Mouse (Mus musculus): ENCODE data around the gene Inafm2.

Inafm2 gene

DNA sequence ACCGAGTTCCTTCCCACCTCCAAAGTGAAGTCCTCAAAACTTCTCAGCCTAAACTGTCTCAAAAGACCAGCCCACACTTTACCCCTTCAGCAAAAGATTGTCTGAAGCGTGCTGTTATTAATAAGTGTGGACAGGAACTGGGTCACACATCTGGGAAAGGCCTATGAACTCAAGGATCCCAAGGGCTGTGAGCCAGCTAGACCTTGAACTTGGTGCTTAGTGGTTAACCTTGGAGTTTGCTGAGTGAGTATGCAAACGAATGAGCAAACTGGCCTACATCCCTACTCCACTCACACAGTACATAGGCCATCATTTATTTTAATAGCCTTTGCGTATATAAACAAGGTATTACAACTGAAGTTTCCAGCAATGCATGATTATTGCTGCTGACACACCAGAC is 20.0 kb upstream of the Inafm2 start:
- DNase-seq (ENCODE audit: low spot score in 2 of 2) = no peak

DNA sequence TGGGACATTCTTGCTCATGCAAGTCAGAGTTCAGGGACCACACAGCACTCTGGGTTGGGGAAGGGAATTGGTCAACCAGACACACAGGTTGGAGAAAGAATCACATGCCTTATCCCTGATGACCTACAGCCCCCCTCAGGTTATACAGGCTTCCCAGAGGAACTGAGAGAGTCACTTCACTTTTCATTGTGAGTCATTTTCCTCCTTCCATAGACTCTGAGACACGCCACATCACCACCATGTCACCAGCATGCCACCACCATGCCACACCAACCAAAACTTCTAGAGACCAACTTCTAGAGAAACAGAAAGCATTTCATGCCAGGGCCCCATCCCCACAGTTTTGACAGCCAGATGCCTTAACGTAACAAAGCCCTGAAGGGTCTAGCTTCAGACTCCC is 18.7 kb upstream of the Inafm2 start:
- peak in 1 of 2 experiments; percentile 1 for DNase-seq (ENCODE audit: low spot score in 2 of 2)

DNA sequence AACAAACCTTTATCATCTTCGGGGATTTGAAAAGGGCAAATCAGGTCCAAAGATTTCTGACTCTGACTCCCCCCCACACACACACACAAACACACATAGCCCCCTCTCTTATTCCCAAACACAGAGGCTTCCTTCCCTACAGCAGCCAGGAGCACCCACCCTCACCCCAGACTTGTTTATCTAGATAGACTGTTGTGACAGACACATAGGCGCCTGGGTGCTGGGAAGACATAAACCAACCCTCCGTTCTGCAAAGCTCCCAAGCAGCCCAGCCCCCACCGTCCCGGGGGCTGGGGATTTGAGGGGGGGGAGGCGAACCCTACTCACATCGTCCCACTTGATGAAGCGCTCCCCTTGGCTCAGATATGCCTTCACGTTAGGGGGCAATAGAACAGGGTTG is 17.6 kb upstream of the Inafm2 start:
- no peak for DNase-seq (ENCODE audit: low spot score in 2 of 2)

DNA sequence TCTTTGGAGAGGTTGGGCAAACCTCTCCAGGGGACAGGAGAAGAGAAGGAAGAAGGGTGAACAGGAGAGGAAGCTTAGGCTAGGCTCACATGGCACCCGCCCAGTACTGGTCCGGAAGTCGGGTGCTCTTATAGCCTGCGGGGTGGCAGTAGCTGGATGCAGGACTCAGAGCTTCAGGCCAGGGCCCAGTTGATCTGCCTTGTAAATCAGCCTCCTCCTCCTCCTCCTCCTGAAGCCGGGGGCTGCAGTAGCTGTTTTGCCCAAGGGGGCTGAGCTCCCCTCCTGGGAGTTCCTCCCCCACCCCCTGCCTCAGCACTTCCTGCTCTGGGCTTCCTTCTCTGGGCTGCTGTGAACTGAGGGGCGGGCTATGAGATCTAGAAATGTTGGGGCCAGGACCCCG is 17.2 kb upstream of the Inafm2 start, which contains the start of gene Plcb2:
Plcb2 (minus strand) TSS at position 102 of the 400 bp plus-strand sequence.
- peak in 1 of 2 experiments; percentile 3 for DNase-seq (ENCODE audit: low spot score in 2 of 2)

DNA sequence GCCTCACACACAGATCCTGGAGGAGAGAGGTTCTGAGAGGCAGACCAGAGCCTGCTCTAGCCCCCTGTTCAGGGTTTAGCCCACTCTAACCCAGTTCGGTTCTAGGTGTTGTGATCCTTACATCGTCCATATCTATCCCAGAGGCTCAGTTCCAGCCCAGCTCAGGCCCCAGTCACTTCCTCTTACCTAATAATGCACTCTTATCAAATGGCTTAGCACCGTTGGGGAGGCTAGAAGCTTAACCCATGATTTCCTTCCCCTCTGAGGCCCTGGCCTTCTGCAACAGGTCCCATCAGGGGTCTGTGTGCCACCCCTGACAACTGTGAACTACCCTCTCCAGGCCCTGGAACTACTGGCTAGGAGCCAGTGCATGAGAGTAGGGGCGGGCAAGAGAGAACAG is 16.4 kb upstream of the Inafm2 start:
- peak in 1 of 2 experiments; percentile 4 for DNase-seq (ENCODE audit: low spot score in 2 of 2)

DNA sequence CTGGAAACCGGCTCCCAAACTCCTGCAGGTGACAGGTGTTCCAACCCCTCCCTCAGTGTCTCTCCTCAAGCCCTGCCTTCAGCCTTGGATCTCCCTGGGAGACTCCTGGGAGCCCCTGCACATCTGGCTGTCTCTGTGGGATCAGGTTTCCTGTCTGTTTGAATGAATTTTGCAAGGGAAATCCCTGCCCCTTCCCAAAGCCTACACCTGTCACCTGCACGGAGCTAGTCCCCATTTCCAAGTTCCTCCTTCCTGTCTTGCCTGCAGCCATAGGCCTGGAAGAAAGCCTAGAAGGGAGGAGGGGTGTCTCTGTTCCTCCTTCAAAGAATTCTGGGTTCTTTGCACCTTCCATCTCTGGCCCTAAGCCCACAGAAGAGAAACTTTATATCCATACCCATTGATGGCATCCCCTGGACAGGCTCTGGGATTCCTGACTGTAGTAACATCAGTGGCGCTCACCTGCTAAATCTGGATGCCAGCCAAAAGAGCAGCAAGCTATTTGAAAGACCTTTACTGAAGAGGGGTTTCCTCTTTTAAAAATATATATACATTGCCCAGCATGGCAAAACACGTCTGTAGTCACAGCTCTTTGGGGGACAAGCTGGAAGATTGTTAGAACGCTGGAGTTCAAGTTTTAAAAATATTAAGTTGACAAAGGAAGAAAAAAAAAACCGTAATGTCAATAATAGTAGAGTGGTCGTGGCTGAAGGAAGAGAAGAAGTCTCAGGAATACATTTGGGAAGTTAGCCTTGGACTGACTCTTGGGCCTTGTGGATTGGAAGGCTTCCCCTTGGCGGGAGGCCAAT is 15.5 kb upstream of the Inafm2 start:
- DNase-seq (ENCODE audit: low spot score in 2 of 2) = peak in 1 of 2 experiments; percentile 3

DNA sequence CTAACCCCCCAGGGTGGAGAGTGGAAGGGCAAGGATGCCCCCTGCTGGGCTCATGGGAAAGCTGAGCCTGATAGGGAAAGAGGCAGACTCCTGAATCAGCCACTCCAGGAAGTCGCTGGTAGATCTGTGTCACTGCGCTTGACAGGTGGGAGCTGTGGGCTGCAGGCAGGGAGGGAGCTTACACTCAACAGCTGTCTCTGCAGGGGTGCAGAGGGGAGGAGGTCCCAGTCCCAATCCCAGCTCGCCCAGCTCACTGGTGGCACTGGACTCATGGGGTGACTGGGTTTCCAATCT is 15.0 kb upstream of the Inafm2 start:
- peak; percentile 58 to 72 for DNase-seq (ENCODE audit: low spot score in 2 of 2)

DNA sequence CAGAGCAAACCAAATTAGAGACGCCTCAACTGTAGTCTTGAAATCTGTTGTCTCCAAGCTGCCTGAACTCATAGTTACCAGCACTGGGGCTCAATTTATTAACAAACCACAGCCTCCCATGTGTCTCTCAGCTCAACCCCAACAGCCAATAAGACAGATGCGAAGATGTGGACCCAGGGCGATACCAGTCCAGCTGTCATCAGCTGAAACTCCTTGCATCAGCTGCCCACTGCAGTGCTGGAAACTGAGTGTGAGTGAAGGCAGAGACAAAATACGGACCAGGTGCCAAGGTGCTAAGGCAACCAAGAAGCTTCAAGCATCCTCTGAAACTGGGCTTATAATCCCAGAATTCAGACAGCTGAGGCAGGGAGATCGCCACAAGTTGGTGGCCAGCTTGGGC is 13.6 kb upstream of the Inafm2 start:
- no peak for DNase-seq (ENCODE audit: low spot score in 2 of 2)

DNA sequence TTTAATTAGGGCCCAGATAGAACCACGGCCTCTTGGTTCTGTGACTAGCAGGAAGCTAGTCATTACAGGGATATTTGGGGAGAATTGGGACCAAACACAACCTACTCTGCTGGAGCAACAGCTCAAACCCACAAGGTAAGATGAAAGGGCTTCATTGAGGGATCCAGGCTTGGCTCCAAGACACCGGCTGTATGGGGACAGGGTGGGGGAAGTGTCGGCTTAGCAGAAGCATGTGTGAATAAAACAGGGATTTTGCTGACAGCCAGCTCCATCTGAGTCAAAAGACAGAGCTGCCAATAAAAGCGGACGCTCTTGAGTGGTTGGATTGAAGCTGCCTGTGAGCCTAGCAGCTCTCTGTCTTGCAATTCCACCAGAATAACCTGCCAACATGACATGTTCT is 12.2 kb upstream of the Inafm2 start:
- DNase-seq (ENCODE audit: low spot score in 2 of 2) = no peak

DNA sequence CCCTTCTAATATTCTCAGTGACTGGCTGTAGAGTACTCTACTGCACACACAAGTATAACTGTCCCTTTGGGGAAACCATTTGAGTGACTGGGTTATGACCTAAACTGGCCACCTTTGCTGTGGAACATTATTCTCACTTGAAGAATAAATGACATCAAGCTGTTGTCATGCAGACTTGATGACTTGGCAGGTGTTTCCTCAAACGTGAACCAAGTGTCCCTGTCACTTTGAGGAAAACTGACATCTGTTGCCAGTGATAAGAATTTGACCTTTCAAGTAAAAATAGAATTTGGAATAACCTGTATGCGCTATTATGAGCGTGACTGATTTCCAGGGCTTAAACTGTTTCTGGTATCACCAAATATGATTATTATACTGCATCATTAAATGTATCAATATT is 5.2 kb upstream of the Inafm2 start:
- DNase-seq (ENCODE audit: low spot score in 2 of 2) = no peak

DNA sequence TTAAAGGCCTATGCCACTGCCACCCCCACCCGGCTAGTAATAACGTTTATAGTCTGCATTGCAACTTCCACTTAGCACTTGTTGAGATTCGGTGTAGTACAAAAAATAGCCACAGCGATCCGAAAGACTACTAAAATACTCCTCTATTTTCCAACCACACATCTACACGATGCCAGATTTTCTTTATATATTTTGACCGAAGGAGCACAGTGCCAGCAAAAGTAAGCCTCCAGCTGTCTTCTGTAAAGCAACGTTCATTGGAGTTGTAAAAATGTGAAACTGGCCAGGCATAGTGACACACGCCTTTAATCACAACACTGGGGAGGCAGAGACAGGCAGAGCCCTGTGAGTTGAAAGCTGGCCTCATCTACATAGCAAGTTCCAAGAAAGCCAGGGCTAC is 4.4 kb upstream of the Inafm2 start:
- DNase-seq (ENCODE audit: low spot score in 2 of 2) = no peak

DNA sequence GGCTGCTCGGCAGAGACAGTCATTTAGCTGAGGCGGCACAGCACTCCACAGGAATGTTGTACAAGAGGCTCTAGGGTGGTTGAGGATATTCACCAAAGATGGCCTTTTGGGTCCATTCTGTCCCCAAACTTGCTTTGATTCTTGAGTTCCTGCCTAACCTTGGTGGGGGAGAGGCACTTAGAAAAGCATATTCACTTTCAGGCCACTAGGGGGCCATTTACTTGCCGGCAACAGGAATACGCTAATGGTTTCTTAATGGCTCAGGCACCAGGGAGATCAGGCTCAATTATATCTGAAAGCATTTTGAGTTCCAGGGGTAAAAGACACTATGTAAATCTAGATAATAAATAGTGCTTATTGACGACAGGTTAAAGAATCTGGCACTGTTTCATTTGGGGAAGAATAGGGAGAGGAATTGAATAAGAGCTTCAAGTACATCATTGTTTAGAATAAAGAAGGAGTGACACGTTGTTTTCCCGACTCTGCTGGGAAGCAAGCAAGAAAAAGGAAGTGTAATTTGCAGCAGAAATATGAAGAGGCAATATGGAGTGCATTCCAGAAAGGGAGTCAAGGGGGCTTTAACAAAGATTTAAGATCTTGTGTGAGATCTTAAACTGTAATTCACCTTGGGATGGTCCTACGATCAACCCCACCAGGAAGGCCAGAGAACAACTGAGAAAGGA is 2.2 kb upstream of the Inafm2 start:
- no peak for DNase-seq (ENCODE audit: low spot score in 2 of 2)

DNA sequence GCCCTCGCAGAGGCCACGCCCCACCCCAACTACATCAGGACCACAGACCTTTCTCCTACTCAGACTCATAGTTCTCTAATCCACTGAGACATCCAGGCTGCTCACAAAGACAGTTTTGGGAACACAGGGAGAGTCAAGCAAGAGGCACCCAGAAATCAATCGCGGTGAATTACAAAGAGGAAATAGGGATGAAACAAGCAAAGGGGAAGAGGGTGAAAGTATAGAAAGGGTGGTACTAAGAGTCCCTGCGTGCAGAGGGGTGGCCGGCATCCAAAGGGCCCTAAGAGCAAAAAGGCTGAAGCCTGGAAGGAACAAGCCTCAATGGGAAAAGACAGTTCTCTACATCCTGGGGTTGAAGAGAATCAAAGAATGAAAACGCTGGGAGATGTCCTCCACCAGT is 937 bp upstream of the Inafm2 start:
- DNase-seq (ENCODE audit: low spot score in 2 of 2) = no peak

DNA sequence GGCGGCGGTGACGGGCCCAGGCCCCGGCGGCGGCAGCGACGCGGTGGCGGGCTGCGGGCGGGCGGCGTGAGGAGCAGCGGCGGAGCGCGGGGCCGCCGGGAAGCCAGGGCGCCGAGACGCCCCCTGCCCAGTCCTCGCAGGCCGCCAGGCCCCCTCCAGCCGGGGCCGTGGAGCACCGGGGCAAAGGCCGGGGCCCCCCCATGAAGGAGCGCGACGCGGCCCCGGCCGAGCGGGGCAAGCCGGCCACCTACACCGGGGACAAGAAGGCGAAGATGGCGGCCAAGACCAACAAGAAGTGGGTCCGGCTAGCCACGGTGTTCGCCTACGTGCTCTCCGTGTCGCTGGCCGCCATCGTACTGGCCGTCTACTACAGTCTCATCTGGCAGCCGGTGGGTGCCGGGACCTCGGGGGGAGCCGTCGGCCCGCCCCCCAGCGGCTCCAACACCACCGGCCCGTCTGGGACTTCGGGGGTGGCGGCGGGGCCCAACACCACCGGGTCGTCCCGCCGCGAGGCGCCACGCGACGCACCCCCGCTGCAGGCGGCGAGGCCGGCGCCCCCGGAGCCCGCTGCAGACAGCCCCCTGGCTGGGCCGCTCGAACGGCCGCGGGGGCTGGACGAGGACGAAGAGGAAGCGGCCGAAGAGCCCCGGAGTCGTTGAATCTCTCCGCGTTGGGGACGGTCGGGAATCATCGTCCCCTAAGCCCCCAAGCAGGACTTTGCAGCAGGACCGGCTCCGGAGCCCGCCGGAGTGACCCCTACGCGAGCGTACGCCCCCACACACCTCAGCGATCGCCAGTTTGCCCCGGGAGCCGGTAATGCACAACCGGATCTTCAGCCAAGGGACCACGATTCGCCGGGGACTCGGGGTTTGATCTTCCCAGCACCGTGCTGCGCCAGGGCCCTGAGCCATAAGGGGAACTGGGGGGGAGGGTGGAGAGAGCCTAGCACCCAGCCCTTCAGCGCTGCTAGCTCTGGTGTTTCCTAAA is 650 bp downstream of the Inafm2 start:
- peak in 1 of 2 experiments; percentile 6 for DNase-seq (ENCODE audit: low spot score in 2 of 2)

DNA sequence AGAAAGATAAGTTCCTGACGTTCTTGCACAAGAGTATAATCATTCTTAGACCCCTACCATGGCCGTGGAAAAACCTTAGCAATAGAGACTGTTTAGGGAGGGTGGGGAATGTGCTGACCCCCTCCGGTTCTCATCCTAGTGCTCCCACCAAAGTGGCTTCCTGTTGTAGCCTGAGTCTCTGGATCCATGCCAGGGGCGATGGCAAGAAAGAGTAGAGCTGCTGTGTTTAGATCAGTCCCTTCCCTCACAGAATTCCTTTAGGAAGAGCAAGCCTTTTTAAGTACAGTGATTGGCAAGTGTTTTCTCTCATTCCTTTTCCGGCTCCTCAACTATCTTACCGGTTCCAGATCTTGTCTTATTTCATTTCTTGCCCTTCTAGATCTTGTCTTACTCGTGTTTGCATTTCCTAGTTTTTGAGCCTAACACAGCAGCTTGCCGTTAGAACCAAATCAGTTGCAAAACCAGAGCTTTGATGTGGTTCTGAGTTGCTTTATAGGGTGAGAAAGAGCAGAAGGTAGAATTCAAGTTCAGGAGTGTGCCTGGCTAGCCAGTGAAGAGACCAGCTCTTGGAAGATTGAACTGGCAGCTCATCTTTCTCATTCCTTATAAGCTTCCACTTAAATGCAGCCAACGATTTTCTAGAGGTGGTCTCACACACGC is 1.9 kb downstream of the Inafm2 start:
- DNase-seq (ENCODE audit: low spot score in 2 of 2) = no peak

DNA sequence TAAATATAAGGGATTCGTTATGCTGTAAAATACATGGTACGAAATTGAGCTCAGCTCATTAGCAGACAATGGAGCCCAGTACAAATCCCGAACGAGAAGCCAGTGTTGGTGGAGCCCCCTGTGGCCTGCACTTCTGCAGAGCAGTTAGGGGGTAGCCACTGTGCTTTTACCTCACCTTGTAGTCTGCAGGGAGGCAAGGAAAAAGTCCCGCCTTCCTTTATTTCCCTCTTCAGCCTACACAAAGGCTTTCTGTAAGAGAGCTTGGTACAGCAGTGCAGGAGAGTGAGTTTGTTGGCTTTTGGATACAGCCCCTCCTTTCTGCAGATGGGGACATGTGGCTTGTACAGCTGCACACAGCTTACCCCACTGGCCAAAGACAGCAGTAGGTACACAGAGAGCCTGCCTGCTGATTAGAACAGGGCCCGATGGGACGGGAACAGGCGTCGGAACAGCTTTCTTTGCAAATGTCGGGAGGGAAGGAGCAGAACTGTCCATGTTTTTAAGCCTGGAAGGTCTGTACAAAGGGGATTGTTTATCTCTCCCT is 3.9 kb downstream of the Inafm2 start:
- DNase-seq (ENCODE audit: low spot score in 2 of 2) = no peak

DNA sequence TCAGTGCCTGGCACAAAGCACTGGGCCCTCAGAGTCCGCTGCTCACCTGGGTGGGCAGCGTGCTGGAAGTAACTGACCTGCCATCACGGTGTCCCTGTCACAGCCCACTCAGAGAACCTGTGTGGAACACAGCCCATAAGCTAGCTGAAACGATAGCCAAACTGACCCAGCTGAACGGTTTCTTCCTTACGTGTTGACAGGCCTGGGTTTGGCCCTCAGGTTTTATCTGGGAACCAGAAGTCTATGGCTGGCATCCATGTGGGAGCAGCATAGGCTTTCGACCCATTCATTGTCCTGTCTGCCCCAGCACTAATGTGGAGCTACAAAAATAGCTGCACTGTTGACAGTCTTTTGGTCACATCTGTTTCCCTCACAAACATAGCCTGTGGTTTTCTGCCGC is 4.9 kb downstream of the Inafm2 start:
- DNase-seq (ENCODE audit: low spot score in 2 of 2) = no peak

DNA sequence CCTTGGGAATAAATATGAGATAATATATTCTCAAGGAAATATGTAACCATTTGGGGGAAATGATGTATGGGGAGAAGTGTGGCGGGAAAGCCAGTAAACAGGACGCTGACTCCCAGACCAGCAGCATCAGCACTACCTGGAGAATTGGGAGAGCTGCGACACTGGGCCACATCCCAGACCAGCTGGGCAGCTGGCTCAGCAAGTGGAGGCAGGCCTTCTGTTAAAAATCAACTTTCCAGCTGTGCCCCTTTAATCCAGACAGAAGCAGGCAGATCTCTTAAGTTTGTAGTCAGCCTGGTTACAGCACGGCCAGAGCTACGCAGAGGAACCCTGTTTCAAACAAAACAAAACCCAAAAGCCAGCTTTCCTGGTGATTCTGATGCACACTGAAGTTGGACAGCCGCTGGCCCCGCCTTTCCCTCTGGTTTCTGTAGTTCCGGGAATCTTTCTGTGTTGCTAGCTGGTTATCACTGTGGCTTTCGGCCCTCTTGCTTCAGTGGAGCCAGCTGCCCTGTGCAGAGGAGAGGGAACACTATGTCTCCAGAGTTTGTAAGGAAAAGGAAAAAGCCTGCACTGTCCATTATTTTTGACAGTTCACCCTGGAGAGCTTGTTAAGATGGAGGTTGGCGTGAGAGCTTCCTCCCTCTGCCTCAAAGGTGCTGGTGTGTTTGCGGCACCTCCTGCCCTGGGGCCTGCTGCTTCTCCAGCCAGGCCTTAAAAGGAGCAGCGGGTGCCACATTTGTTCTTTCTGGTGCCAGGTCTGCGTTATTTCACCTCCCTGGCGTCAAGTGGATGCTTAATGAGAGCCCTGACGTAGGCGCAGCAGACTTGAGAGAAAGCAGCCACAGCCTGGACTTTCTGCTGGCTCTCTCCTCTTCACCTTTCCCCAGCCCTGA is 6.6 kb downstream of the Inafm2 start:
- no peak for DNase-seq (ENCODE audit: low spot score in 2 of 2)

DNA sequence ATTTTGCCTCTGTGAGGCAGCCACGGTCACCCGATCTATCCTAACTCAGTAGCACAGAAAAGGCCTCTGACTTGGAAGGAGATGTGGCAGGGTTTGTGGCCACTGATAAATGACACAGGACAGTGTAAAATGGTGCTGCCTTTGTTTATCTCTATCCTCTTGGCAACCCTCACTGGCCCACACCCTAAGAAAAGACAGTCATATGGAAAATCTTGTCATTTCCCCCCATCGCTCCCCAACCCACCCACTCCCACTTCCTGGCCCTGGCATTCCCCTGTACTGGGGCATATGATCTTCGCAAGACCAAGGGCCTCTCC is 7.2 kb downstream of the Inafm2 start:
- no peak for DNase-seq (ENCODE audit: low spot score in 2 of 2)

DNA sequence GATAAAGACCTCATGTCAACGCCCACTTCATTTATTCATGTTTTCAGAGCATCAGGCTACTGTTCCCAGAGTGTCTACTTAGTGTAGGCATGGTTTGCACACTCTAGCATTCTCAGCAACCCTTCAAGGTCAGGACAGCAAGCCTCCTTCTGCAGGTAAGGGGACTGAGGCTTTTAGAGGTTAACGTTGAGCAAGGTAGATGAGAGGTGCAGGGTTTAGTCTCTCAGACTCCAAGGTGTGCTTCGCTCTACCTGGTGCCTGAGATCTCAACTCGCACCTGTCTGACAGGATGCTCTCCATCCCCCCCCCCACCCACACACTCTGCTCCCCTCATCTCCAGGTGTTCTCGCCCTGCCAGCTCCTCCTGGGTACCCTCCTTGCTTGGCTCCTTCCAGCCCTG is 8.6 kb downstream of the Inafm2 start:
- no peak for DNase-seq (ENCODE audit: low spot score in 2 of 2)

DNA sequence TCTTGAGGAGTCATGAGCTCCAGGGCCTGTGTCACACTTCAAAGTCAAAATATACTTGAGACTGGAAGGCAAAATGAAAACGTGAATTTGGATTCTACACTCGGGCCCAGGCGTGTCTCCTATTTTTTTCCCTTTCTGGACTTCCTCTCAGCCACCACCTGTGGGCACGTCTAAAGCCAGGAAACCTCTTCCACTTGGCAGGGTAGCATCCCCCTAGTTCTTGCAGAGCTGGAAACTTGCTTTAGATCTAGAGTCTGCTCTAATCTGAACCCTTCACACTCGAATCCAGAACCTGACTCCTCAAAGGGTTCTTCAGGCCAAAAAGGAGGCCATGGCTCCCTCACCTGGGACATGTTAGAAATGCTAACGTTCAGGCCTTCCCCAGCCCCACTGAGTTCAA is 9.8 kb downstream of the Inafm2 start:
- DNase-seq (ENCODE audit: low spot score in 2 of 2) = no peak
